Mouse (Mus musculus) intestine, embryonic 15.5 days (tissue): ENCODE data around the gene Slc25a4. TPM values are rescaled to one million over a fixed set of nuclear protein-coding genes. Genes with fewer than 3 reads are reported as not detected.
"Not testable (repeated sequence)": the region's sequence is repeated elsewhere in the genome, so short reads cannot be mapped to it uniquely, and the experiment has no call there.

Experiments used
- ATAC-seq: fragments of 200-750 bp; cut with Nextera tagmentation; 2 replicates; pipeline ENCODE4 v1.8.0; 2017; ENCODE audit warnings: moderate TSS enrichment, moderate library complexity
- H3K27ac ChIP-seq: fragments of 300-500 bp; sonication (generic); 2 replicates; pipeline ENCODE4 v1.5.1; 2015; ENCODE audit warnings: mild to moderate bottlenecking, inconsistent platforms
- H3K27me3 ChIP-seq: fragments of 300-500 bp; sonication (generic); replicated peaks from 2 replicates; pipeline ENCODE4 v1.6.1; 2015; ENCODE audit warnings: inconsistent platforms
- H3K36me3 ChIP-seq: fragments of 300-500 bp; sonication (generic); 2 replicates; pipeline ENCODE4 v1.6.1; 2015; ENCODE audit warnings: inconsistent platforms
- H3K4me1 ChIP-seq: fragments of 300-500 bp; sonication (generic); replicated peaks from 2 replicates; pipeline ENCODE4 v1.6.1; 2015; ENCODE audit warnings: inconsistent platforms
- H3K4me2 ChIP-seq: fragments of 300-500 bp; sonication (generic); replicated peaks from 2 replicates; pipeline ENCODE4 v1.6.1; 2015; ENCODE audit warnings: mild to moderate bottlenecking, inconsistent platforms
- H3K4me3 ChIP-seq: fragments of 300-500 bp; sonication (generic); replicated peaks from 2 replicates; pipeline ENCODE4 v1.5.1; 2015; ENCODE audit warnings: inconsistent platforms
- H3K9ac ChIP-seq: fragments of 300-500 bp; sonication (generic); 2 replicates; pipeline ENCODE4 v1.6.1; 2015; ENCODE audit warnings: inconsistent platforms
- H3K9me3 ChIP-seq: fragments of 300-500 bp; sonication (generic); 2 replicates; pipeline ENCODE4 v1.6.1; 2016; ENCODE audit warnings: inconsistent platforms
- WGBS: fragments of 180-500 bp; shearing (Covaris S2); methylation state at CpG from one replicate; pipeline ENCODE4 v1.1.7; 2015; 5-methylcytosine and 5-hydroxymethylcytosine counted together
- polyA plus RNA-seq: library from polyadenylated mRNA; unstranded; fragments of >200 nt; fragmentation: Nextera tagmentation; extraction: Ambion mirVana; gene quantifications from 2 replicates; pipeline ENCODE4 v1.2.1, GENCODE M21; 2015

The Slc25a4 gene
- 396 and 421 TPM in 2 replicates for polyA plus RNA-seq

DNA sequence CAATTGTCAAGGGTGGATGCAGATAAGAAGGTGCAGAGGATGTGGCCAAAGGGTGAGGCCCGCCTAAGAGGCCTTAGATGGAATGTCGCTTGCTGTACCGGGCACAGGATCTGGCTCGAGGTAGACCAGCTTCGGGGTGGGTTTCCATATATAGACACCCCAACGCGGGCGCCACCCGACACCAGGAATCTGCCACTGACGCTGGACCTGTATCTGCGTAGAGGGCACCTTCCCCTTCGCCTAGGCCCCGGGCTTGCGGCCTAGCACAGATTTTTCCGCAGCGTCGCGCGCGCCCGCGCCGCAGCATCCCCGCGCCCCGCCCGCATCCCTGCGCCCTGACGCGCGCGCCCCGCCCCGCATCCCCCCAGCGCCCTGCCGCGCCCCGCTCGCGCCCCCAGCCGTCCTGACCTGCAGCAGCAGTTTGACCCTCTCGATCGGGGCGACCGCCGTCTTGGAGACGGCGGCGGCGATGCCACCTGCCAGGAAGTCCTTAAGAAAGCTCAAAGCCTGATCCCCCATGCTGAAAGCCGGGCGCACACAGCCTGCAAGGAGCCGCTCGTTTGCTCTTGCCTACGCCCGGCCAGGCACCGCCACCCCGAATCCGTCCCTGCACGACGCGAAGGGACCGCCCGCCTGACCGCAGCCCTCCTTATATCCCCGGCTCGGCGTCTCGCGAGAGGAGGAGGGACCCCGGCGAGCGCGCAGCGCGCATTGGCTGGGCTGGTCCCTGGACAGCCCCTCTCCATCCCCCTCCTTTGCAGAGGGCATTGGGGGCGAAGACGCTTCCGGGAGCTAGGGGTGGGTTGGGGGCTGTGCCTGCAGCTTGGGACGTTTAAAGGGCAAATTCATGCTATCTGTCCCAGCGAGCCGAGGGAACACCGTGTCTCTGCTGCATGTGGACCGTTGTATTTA, at the start of gene Slc25a4:
Gene Slc25a4, minus strand, starts transcription at position 881 of the 912 bp plus-strand sequence.
- H3K27ac ChIP-seq = peak within 1 kb of the TSS; percentile 93
- peak within 1 kb of the TSS; percentile 92 for H3K9ac ChIP-seq
- H3K27me3 ChIP-seq = no peaks in the 10 kb centered on the region
- H3K4me2 ChIP-seq = peak within 1 kb of the TSS; percentile 87
- peaks cover 26% of the 10 kb centered on the region for H3K4me1 ChIP-seq
- H3K9me3 ChIP-seq = no peaks in the 10 kb centered on the region
- ATAC-seq = peak; percentile 98
- peaks cover 17% of the 10 kb centered on the region; the same call in 1 of the 2 replicates for H3K36me3 ChIP-seq
- WGBS = under 1% methylated on average over 83 of the region's 84 CpGs
- peak within 1 kb of the TSS; percentile 90 for H3K4me3 ChIP-seq

DNA sequence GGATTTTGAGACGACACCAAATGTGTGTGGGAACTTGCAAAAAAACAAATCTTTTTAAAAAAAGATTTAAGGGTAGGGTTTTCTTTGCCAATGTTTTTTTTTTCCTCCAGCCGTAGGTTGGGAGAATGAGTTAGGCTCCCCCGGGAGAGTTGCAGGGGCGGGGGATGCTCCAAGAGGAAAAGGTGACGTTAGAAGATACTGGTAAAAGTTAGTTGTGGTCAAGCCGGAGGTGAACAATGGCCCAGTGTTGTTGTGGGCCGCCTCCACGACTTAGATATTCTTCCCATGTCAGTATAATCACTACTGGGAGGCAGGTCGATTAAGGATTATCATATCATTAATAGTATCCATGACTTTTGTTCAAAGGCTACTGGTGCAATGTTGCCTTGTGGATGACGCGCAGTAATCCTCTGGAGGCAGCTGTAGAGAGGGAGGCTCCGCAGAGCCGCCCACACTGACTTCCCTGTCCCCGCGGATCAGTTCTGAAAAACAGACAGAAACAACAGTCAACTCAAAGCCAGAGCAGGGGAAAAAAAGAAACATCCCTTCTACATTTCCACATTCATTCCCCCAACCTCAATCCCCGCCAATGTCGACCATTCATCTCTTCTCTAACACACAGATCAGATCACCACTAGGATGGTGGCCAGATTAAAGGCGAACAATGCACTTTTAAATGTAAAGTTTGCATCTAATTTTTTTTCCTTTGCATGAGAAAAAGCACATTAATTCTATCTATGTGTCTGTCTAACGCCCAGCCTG, 47.0 kb upstream of the Slc25a4 start:
- Histone ChIP-seq H3K9ac (no peak overlapping the region), H3K4me3 (no peak overlapping the region), H3K27me3 (no peaks in the 10 kb centered on the region), H3K4me1 (no peaks in the 10 kb centered on the region), H3K27ac (no peak overlapping the region), H3K9me3 (no peaks in the 10 kb centered on the region), H3K4me2 (no peak overlapping the region), H3K36me3 (no peaks in the 10 kb centered on the region)
- WGBS = 52% methylated on average over 19 of the region's 19 CpGs
- ATAC-seq = no peak

DNA sequence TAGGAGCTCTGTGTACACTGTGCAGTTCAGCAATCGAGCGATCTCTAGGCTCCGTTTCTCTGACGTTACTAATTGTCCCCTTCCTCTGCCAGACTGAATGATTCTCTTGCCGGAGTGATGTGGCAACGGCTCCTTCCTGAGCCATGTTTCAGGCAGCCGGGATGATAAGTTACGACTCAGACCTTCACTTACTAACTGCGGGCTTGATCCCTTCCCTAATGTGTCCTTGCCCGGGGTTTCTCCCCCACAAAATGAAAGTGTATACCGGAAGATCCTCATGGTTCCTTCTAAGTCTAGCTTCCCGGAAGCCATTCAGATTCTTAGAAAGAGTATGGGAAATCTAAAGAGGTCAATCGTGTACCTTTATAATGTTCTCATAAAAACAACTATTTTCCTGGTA, 41.4 kb upstream of the Slc25a4 start:
- ATAC-seq = no peak
- Histone ChIP-seq H3K4me1 (0 out of 2 replicates have a peak, but pooled peaks cover 3% of the 10 kb centered on the region), H3K9ac (no peak overlapping the region), H3K27me3 (no peaks in the 10 kb centered on the region), H3K27ac (no peak overlapping the region), H3K36me3 (no peaks in the 10 kb centered on the region), H3K4me2 (peak overlapping the region; percentile 29; the same call in 1 of the 2 replicates), H3K9me3 (no peaks in the 10 kb centered on the region), H3K4me3 (no peak overlapping the region)
- 62% methylated on average over 13 of the region's 13 CpGs for WGBS

DNA sequence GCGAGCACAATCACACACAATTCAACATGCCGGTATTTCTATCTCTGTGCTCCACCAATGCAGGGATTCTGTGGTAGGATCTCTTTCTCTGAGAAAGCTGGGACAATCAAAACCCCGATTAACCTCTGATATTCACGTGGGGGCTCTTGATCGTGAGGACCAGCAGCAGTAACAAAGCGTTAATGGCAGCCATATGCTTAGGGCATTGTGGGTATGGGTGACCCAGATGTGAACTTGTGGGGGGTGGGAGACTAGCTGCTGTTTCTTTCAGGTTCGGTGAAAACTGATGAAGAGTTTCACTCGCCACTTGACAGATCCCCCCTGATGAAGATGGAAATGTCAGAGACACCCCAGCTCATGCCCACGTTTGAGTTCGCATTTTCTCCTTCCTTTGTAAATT, 40.5 kb upstream of the Slc25a4 start:
- no peak overlapping the region for H3K4me2 ChIP-seq
- no peaks in the 10 kb centered on the region for H3K27me3 ChIP-seq
- WGBS = 49% methylated on average over 10 of the region's 10 CpGs
- H3K4me1 ChIP-seq = 0 out of 2 replicates have a peak, but pooled peaks cover 3% of the 10 kb centered on the region
- H3K27ac ChIP-seq = no peak overlapping the region
- ATAC-seq = no peak
- H3K36me3 ChIP-seq = no peaks in the 10 kb centered on the region
- no peak overlapping the region for H3K9ac ChIP-seq
- no peaks in the 10 kb centered on the region for H3K9me3 ChIP-seq
- H3K4me3 ChIP-seq = no peak overlapping the region

DNA sequence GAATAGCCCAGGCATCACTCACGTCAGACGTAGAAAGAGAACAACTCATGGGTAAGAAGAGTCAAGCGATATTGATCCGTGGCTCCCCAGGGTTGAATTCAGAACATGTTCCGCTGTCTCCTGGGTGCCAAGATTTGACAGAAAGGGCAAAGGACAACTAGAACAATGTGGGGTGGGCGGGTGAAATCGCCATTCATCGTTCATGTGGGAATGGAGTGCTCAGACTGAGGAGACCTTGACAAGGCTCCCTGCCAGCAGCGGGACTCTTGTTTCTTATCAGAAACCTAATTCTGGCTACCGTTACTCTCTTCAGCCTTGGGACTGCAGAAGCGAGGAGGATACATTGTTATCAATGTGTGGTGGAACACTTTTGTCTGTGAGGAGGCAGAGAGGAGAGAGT, 35.3 kb upstream of the Slc25a4 start:
- ATAC-seq = no peak
- Histone ChIP-seq H3K36me3 (no peaks in the 10 kb centered on the region), H3K9ac (no peak overlapping the region), H3K4me2 (no peak overlapping the region), H3K27me3 (no peaks in the 10 kb centered on the region), H3K9me3 (no peaks in the 10 kb centered on the region), H3K4me3 (no peak overlapping the region), H3K4me1 (no peaks in the 10 kb centered on the region), H3K27ac (no peak overlapping the region)
- 70% methylated on average over 11 of the region's 11 CpGs for WGBS

DNA sequence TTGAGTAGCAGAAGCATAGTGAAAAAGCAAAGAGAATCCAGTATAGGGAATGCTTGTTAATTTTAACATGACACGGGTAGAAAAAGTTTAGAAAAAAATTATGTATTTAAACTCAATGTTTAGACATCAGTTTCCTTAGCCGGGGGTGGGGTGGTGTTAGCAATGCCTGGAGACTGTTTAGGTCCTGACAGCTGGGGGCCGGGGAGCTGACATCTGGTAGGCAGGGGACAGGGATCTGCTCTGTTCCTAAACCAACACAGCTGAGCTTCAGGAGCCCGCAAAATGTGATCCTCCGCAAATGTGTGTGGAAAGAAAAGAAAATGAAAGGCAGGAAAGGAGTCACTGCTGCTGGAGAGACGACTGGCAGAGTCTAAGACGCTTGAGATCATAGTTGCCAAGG, 31.9 kb upstream of the Slc25a4 start:
- no peak for ATAC-seq
- no peak overlapping the region for H3K4me2 ChIP-seq
- 37% methylated on average over 7 of the region's 7 CpGs for WGBS
- no peaks in the 10 kb centered on the region for H3K9me3 ChIP-seq
- H3K4me1 ChIP-seq = no peaks in the 10 kb centered on the region
- H3K27me3 ChIP-seq = no peaks in the 10 kb centered on the region
- no peak overlapping the region for H3K9ac ChIP-seq
- H3K36me3 ChIP-seq = no peaks in the 10 kb centered on the region
- H3K4me3 ChIP-seq = no peak overlapping the region
- H3K27ac ChIP-seq = no peak overlapping the region

DNA sequence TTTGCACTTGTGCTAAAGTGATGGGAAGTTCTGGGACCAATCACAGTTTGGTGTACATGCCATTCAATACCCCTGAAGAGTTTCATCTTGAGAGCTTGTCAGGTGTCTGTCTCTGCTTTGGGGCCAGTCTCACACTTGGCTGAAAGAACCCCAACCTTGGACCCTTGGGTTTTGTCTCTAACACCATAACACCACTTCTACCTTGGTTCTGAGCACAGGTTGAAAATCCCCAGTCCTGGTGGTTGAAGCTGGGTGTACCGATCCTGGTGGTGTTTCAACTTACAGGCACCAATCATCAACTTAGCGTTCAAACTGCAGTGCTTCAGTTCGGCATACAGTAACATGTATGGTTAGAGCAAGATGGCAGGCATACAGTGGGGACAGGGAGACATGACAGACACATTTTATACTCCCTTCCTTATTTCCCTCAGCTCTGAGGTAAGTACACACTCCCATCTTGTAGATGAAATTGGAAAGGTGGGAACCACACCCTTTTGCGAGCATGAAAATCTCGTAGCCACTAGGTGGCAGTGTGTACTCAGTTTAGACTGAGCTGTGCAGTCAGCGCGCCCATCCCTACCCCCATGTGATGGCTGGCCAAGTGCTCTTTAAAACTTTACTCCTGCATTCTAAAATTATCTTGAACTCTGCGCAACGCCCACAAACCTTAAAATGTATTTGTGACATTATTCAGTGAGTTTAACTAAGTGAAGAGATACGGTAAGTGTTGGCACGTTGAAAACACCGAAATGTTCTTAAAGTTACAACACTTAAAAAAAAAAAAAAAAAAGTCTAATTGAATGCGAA, 30.7 kb upstream of the Slc25a4 start:
- H3K27ac ChIP-seq = no peak overlapping the region
- H3K9me3 ChIP-seq = no peaks in the 10 kb centered on the region
- peak; percentile 84 for ATAC-seq
- no peak overlapping the region for H3K4me2 ChIP-seq
- 31% methylated on average over 13 of the region's 13 CpGs for WGBS
- no peaks in the 10 kb centered on the region for H3K4me1 ChIP-seq
- H3K4me3 ChIP-seq = no peak overlapping the region
- H3K27me3 ChIP-seq = no peaks in the 10 kb centered on the region
- no peaks in the 10 kb centered on the region for H3K36me3 ChIP-seq
- H3K9ac ChIP-seq = no peak overlapping the region

DNA sequence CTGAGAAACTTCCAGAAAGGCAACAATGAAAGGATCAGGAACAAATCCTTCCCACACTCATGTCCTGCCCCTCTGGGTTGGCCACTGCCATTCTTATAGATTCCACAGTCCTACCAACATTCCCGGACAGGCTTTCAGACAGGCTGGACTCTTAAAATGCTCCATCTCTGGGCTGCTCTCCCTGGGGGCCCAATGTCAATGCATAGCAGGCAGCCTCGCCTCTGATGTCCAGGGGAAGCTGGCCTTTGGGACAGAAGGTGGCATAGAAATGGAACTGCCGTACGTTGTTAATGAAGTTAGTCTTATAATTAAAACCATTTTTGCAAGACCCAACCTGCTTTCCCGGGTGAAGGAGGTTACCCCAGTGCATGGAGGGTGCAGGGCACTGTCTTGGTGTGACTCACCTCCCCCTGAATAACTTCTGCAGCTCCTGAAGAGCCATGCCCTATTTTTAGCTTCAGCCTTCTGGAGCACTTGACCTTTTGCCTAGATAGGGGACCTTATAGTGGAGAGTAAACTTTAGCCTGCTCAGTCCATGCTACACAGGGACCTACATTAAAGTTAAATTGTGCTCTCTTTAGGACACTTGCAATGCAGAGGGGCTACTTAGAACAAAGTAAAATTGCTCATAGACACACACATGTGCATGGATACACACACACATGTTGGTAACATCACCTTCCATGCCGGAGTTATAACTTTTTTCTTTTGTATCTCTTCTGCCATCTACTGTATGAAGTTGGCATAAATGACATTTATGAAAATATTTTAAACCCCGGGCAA, 25.5 kb upstream of the Slc25a4 start:
- no peaks in the 10 kb centered on the region for H3K9me3 ChIP-seq
- no peaks in the 10 kb centered on the region for H3K27me3 ChIP-seq
- 61% methylated on average over 7 of the region's 7 CpGs for WGBS
- no peak overlapping the region for H3K27ac ChIP-seq
- H3K4me1 ChIP-seq = no peaks in the 10 kb centered on the region
- ATAC-seq = no peak; the same call in 1 of the 2 replicates
- H3K36me3 ChIP-seq = no peaks in the 10 kb centered on the region
- no peak overlapping the region for H3K4me2 ChIP-seq
- no peak overlapping the region for H3K9ac ChIP-seq
- H3K4me3 ChIP-seq = no peak overlapping the region

DNA sequence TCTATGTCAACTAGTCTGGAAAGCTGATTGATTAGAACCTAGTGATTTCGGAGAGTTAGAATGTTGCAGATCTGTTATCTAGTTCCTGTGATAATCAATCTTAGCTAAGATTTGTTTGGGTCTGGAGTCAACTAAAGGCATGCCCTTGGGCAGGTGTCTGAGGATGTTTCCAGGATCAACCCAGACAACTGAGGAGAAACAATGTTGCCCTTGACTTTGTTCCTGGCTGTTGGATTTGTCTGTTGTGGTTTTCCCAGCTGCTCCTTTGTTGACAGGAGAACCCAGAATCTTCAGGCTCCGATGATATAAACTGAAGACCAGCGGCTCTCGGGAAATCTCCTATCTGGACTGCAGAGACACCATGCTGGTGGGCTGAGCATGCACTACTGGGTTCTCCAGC, 23.7 kb upstream of the Slc25a4 start:
- H3K4me1 ChIP-seq = no peaks in the 10 kb centered on the region
- no peaks in the 10 kb centered on the region for H3K27me3 ChIP-seq
- no peaks in the 10 kb centered on the region for H3K36me3 ChIP-seq
- H3K4me2 ChIP-seq = no peak overlapping the region
- WGBS = 76% methylated on average over 4 of the region's 4 CpGs
- no peak overlapping the region for H3K4me3 ChIP-seq
- H3K9ac ChIP-seq = no peak overlapping the region
- no peak for ATAC-seq
- H3K9me3 ChIP-seq = no peaks in the 10 kb centered on the region
- H3K27ac ChIP-seq = no peak overlapping the region

DNA sequence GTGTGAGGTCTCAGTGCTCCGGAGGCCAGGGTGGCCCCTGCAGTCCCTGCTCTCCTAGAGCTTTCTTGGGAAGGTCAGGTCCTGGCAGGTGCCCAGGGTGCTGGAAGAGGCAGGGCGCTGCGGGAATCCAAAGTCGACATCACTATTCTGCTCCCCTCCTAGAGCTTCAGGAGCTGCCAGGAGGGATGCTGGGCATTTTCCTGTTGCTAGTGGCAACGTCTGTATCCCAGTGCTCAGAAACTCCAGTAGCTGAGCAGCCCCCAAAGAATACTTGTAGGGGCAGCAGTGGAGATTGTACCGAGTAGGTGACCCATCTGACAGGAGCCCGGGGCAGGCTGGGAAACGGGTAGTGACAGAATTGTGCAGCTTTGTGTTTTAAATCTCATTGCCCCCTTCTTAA, 21.7 kb upstream of the Slc25a4 start:
- WGBS = 57% methylated on average over 8 of the region's 8 CpGs
- no peak overlapping the region for H3K4me3 ChIP-seq
- H3K27me3 ChIP-seq = no peaks in the 10 kb centered on the region
- no peaks in the 10 kb centered on the region for H3K36me3 ChIP-seq
- H3K4me1 ChIP-seq = no peaks in the 10 kb centered on the region
- no peak overlapping the region for H3K4me2 ChIP-seq
- no peak for ATAC-seq
- no peak overlapping the region for H3K9ac ChIP-seq
- H3K9me3 ChIP-seq = no peaks in the 10 kb centered on the region
- H3K27ac ChIP-seq = no peak overlapping the region

DNA sequence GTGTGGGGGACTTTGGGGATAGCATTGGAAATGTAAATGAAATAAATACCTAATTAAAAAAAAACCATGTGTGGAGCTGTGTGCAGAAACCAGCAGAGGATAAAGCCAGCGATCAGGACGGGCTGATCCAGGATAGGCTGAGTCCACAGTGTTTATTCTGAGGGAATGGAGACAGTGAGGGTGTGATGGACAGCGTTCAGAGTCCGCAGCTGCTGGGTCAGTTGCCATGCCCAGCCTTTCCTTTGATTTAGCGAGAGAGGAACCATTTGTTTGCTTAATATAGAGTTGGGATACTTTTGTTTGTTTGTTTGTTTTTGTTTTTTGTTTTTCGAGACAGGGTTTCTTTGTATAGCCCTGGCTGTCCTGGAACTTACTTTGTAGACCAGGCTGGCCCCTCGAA, 20.9 kb upstream of the Slc25a4 start:
- not testable (repeated sequence) for H3K36me3 ChIP-seq, ATAC-seq, H3K4me3 ChIP-seq, H3K9ac ChIP-seq, H3K27me3 ChIP-seq, H3K4me2 ChIP-seq, H3K9me3 ChIP-seq, H3K4me1 ChIP-seq, H3K27ac ChIP-seq
- 73% methylated on average over 7 of the region's 7 CpGs for whole genome bisulfite sequencing
